Mouse (Mus musculus) T-cell, adult 66 days (primary cell): ENCODE measurements around the gene Tet2. TPM values are rescaled to one million over a fixed set of nuclear protein-coding genes. Genes with fewer than 3 reads are reported as not detected.

Experiments used
- total RNA-seq, 2 experiments: library from RNA; stranded (reverse); gene quantifications; 3 replicates in 1 of 2; 4 replicates in 1 of 2; pipeline ENCODE4 v1.2.4; 2023

Tet2 gene
- total RNA-seq: 10 to 100 TPM; 95.7 to 99.9 TPM

DNA sequence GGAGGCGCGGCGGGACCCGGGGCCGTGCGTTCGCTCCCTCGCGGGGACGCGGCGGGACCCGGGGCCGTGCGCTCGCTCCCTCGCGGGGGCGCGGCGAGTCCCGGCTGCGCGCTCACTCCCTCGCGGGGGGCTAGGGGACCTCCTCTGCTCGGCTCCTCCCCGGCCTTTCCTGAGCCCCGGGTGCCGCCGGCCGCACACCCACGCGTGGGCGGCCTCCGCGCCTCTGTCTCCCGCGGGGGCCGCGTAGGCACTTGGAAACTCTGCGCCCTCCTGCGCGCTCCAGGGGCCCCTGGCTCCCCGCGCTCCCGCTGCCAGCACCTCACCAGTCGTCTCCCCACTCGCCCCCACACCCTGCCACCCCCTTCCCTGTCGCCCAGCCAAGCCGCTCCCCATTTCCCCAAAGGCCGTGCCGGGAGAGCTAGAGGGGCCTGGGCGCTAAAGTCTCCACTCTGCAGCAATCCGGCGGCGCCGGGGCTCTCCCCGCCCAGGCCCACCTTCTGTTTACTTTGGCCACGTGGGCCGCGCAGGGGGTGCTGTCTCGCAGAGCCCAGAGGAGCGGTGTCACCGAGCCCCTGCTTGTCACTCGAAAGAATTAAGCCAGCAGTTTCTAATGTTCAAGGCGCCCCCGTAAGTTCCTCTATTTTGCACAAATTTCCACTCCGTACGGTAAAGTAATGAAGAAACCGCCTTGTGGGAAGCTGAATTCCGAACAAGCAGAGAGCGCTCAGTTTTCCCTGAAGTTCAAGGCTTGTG is at the start of gene Tet2:
Gene Tet2, minus strand, starts transcription at position 589 of the 753 bp plus-strand sequence.

Other genes with a start within 250 kb of the Tet2 start
- gene Ppa2, start 235.0 kb downstream of the Tet2 start, total RNA-seq: 10 to 100 TPM; 26.2 to 30.0 TPM